Mouse (Mus musculus) neural tube, embryonic 12.5 days (tissue): ENCODE data around the gene Gm49358. TPM values are rescaled to one million over a fixed set of nuclear protein-coding genes. Genes with fewer than 3 reads are reported as not detected.

Experiments
- ATAC-seq: fragments of 200-750 bp; cut with Nextera tagmentation; 2 replicates; pipeline ENCODE4 v1.8.0; 2017; ENCODE audit warnings: low read depth, mild to moderate bottlenecking, moderate TSS enrichment, moderate library complexity; ENCODE audit not compliant: low FRiP score
- H3K27ac ChIP-seq: fragments of 300-500 bp; sonication (generic); 2 replicates; pipeline ENCODE4 v1.5.1; 2016
- H3K27me3 ChIP-seq: fragments of 300-500 bp; sonication (generic); replicated peaks from 2 replicates; pipeline ENCODE4 v1.6.1; 2016; ENCODE audit warnings: mild to moderate bottlenecking
- H3K36me3 ChIP-seq: fragments of 300-500 bp; sonication (generic); 2 replicates; pipeline ENCODE4 v1.6.1; 2016; ENCODE audit warnings: mild to moderate bottlenecking
- H3K4me1 ChIP-seq: fragments of 300-500 bp; sonication (generic); 2 replicates; pipeline ENCODE4 v1.6.1; 2016
- H3K4me2 ChIP-seq: fragments of 300-500 bp; sonication (generic); replicated peaks from 2 replicates; pipeline ENCODE4 v1.6.1; 2016; ENCODE audit warnings: mild to moderate bottlenecking
- H3K4me3 ChIP-seq: fragments of 300-500 bp; sonication (generic); 2 replicates; pipeline ENCODE4 v1.5.1; 2016
- H3K9ac ChIP-seq: fragments of 300-500 bp; sonication (generic); 2 replicates; pipeline ENCODE4 v1.6.1; 2016; ENCODE audit warnings: mild to moderate bottlenecking
- H3K9me3 ChIP-seq: fragments of 300-500 bp; sonication (generic); 2 replicates; pipeline ENCODE4 v1.6.1; 2016; ENCODE audit warnings: mild to moderate bottlenecking
- WGBS: fragments of 180-500 bp; shearing (Covaris S2); methylation state at CpG from one replicate; pipeline ENCODE4 v1.1.7; 2016; 5-methylcytosine and 5-hydroxymethylcytosine counted together
- polyA plus RNA-seq: library from polyadenylated mRNA; unstranded; fragments of >200 nt; fragmentation: Nextera tagmentation; extraction: Ambion mirVana; gene quantifications from 2 replicates; pipeline ENCODE4 v1.2.1, GENCODE M21; 2016

Gm49358 gene
- polyA plus RNA-seq, 1 experiment from 2014 or later = not detected

DNA sequence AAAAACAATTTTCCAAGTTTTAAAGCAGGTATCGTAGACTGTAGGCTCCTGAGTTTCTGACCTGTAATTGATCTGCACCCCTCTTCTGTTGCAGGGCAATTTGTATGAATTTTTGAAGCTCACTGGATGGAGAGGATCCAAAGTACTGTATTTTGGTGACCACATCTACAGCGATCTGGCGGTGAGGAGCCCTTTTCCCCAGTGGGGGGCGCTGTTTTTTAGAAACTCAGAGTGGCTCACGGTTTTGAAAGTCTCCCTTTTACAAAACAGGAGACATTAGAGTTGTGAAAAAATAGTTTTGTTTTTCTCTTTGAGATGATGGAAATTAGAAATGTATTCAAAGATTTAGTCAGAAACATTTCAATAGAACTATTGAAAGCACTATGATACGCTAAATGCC lies 60.3 kb downstream of the Gm49358 start:
- H3K4me2 ChIP-seq = no peak overlapping the region
- no peak for ATAC-seq
- no peak overlapping the region for H3K27ac ChIP-seq
- H3K36me3 ChIP-seq = no peaks in the 10 kb centered on the region
- 81% methylated on average over 6 of the region's 6 CpGs for WGBS
- 0 out of 2 replicates have a peak, but pooled peaks cover 1% of the 10 kb centered on the region for H3K9me3 ChIP-seq
- H3K4me1 ChIP-seq = peaks cover 22% of the 10 kb centered on the region
- no peak overlapping the region for H3K9ac ChIP-seq
- no peak overlapping the region for H3K4me3 ChIP-seq
- no peaks in the 10 kb centered on the region for H3K27me3 ChIP-seq

DNA sequence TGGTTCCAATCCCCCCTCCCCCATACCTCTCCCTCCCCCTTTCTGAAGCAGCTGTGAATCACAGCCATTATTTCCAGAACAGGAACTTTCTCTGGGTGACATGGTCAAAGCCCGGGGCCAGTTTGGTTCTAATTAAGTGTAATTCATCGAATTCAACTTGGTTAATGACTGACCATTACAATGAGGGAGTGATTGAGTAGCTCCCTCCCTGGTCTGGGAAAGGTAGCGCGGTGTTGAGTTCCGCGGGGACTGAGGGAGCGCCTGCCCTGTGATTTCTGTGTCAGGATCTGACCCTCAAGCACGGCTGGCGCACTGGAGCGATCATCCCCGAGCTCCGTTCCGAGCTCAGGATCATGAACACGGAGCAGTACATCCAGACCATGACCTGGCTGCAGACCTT lies 61.1 kb downstream of the Gm49358 start:
- Histone ChIP-seq H3K36me3 (no peaks in the 10 kb centered on the region), H3K4me3 (no peak overlapping the region), H3K4me2 (no peak overlapping the region), H3K27ac (no peak overlapping the region), H3K27me3 (no peaks in the 10 kb centered on the region), H3K9me3 (0 out of 2 replicates have a peak, but pooled peaks cover 6% of the 10 kb centered on the region), H3K4me1 (peaks cover 14% of the 10 kb centered on the region), H3K9ac (no peak overlapping the region)
- no peak for ATAC-seq
- 48% methylated on average over 14 of the region's 14 CpGs for WGBS

DNA sequence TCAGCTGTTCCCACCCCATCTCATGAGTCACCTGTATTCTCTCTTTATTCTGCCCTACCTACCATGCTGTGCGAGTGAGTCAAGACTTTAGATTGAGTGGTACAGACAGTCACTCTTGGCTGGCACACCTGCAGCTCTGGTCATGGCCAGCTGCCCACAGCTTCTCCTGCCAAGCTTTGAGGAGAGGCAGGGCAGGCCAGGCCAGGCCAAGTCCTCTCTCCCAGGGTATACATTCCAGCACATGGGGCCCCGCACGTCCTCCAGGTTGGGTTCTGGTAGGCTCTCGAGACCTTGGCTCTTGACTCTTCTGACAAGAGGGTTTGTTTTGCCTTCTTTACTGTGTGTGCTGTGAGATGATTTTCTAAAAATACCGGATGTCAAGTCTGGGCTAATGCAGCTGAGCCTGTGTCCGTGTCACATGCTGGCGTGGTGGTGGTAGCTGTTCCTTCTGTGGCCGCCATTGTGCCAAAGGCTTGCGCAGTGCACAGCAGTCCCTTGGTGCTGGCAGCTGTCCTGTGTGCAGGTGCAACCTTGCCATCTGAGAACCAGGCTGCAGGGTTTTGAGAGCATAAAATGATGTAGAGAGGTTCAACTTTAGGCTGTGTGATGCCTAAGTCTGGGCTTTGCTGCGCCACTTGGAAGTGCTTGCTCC lies 62.2 kb downstream of the Gm49358 start:
- H3K4me3 ChIP-seq = no peak overlapping the region
- no peaks in the 10 kb centered on the region for H3K27me3 ChIP-seq
- WGBS = 93% methylated on average over 10 of the region's 10 CpGs
- peaks cover 7% of the 10 kb centered on the region; the same call in 1 of the 2 replicates for H3K4me1 ChIP-seq
- ATAC-seq = no peak
- no peak overlapping the region for H3K9ac ChIP-seq
- no peak overlapping the region for H3K27ac ChIP-seq
- no peak overlapping the region for H3K4me2 ChIP-seq
- no peaks in the 10 kb centered on the region for H3K36me3 ChIP-seq
- 0 out of 2 replicates have a peak, but pooled peaks cover 6% of the 10 kb centered on the region for H3K9me3 ChIP-seq

DNA sequence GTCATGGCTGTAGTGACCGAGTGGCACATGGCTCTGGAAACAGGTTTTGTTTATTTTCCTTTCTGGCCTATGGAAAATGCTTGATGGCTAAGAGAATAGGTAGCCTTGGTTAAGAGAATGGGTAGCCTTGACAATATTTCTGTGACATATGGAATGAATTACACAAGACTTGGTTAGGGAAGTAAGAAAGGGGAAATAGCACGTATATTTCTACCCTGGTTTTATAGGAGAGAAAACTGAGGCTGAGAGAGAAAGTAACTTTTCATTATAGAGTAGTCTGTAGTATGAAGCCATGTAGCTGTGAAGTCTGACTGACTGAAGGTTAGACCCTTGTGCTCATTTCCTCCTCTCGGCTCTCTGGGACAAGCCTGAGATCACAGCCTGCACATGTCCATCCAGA lies 63.2 kb downstream of the Gm49358 start:
- Histone ChIP-seq H3K36me3 (no peaks in the 10 kb centered on the region), H3K9ac (no peak overlapping the region), H3K27me3 (no peaks in the 10 kb centered on the region), H3K4me3 (no peak overlapping the region), H3K4me1 (peaks cover 7% of the 10 kb centered on the region; the same call in 1 of the 2 replicates), H3K9me3 (0 out of 2 replicates have a peak, but pooled peaks cover 6% of the 10 kb centered on the region), H3K4me2 (no peak overlapping the region), H3K27ac (no peak overlapping the region)
- 80% methylated on average over 3 of the region's 3 CpGs for WGBS
- no peak for ATAC-seq

DNA sequence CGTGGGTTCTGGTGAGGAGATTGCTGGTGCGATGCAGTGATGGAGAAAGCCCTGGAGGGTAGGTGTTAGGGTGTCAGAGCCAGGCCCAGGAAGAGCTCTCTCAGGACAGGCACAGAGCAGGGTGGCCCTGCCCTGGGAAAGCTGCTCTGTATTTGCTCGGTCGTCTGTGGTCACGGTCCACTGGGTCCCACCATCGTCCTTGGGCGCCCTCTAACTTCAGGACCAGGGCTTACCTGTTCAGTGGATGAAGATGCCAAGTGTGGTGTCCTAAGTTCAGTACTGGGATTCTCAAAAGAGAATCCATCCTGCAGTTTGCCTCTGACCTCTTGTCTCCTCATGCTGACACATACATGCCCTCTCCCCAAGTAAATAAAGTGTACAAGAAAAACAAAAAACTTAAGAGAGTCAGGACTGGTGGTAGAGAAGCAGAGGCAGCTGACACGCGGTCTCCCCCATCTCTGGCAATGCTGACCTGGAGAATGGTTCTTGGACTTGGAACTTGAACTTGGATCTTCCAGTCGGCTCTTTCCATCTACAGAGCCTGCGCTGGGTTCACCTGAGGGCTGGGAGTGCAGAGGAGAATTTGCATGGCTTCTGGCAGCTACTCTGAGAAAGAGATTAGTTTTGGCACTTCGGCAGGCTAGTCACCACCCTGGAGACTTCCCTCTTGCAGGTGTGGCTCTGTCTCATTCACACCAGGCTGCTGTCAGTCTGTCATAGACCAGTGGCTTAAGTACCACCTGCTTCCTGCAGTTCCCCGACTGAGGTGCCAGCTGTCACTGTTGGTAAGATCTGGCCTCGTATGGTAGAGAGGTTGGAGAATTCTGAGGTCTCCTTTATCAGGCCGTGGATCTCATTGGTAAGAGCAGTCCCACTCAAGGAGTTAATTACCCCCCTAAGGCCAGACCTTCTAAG lies 64.7 kb downstream of the Gm49358 start:
- Histone ChIP-seq H3K9ac (no peak overlapping the region), H3K27ac (no peak overlapping the region), H3K4me1 (peaks cover 7% of the 10 kb centered on the region; the same call in 1 of the 2 replicates), H3K4me3 (no peak overlapping the region), H3K9me3 (0 out of 2 replicates have a peak, but pooled peaks cover 6% of the 10 kb centered on the region), H3K4me2 (no peak overlapping the region), H3K27me3 (no peaks in the 10 kb centered on the region), H3K36me3 (no peaks in the 10 kb centered on the region)
- 86% methylated on average over 15 of the region's 15 CpGs for WGBS
- ATAC-seq = no peak

DNA sequence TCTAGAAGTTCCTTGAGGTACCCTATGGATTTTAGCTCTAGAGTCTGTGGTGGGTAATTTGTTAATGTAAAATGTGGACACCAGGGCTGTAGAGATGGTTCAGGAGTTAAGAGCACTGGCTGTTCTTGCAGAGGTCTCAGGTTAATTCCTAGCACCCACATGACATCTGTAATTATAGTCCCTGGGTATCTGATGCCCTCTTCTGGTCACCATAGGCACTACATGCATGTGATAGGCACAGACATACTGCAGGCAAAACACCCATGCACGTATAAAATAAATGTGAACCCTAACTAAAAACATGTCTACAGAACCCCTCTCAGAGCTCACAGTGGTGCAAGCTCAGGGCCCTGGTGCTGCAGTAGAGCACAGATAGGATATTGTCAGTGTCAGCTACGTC lies 65.7 kb downstream of the Gm49358 start:
- 0 out of 2 replicates have a peak, but pooled peaks cover 6% of the 10 kb centered on the region for H3K9me3 ChIP-seq
- no peak for ATAC-seq
- H3K4me3 ChIP-seq = no peak overlapping the region
- H3K4me2 ChIP-seq = no peak overlapping the region
- H3K4me1 ChIP-seq = peaks cover 5% of the 10 kb centered on the region; the same call in 1 of the 2 replicates
- H3K27me3 ChIP-seq = no peaks in the 10 kb centered on the region
- H3K27ac ChIP-seq = no peak overlapping the region
- peaks cover 2% of the 10 kb centered on the region; the same call in 1 of the 2 replicates for H3K36me3 ChIP-seq
- H3K9ac ChIP-seq = no peak overlapping the region
- WGBS = 96% methylated on average over 2 of the region's 2 CpGs

DNA sequence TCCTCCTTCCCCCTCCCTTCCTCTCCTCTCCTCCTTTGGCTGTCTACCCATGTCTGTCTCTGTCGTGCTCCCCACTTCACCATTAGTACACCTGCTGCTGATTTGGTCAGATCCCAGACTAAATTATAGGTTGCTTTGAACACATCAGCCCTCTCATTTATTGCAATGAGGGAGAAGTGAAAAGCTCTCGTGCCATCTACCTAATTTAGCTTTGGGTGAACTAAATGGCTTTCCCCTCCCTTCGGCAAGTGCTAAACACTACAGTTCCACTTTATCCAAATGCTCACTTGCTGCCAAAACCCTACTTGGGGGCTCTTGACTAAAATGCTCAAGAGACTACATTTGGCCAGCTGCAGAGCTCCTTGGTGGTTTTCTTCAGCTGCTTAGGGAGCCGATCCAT lies 73.0 kb downstream of the Gm49358 start:
- 85% methylated on average over 4 of the region's 4 CpGs for WGBS
- Histone ChIP-seq H3K9me3 (no peaks in the 10 kb centered on the region), H3K4me2 (no peak overlapping the region), H3K27me3 (no peaks in the 10 kb centered on the region), H3K4me1 (no peaks in the 10 kb centered on the region; the same call in 1 of the 2 replicates), H3K27ac (no peak overlapping the region), H3K4me3 (no peak overlapping the region), H3K9ac (no peak overlapping the region), H3K36me3 (peaks cover 6% of the 10 kb centered on the region; the same call in 1 of the 2 replicates)
- no peak for ATAC-seq

DNA sequence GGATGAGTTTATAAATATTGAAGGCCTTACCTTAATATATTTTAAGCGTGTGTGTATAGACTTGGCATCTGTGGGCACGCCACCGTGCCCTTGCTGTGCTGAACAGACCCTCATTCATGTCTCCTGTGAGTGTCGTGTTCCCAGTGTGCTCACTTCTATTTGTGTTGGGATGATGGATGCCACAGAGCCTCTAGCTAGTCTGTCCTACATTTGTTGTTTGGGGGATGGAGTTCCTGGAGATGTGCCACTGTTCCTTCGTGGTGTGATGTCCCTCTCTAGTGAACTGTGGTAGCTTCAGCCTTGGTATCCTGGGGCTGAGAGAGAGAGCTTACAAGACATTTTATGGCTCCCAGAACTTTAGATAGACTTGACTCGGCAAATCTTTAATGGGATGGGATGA lies 75.1 kb downstream of the Gm49358 start:
- no peak overlapping the region for H3K9ac ChIP-seq
- no peak overlapping the region for H3K4me3 ChIP-seq
- H3K9me3 ChIP-seq = no peaks in the 10 kb centered on the region
- WGBS = 81% methylated on average over 6 of the region's 6 CpGs
- H3K4me1 ChIP-seq = no peaks in the 10 kb centered on the region; the same call in 1 of the 2 replicates
- no peak overlapping the region for H3K4me2 ChIP-seq
- ATAC-seq = no peak
- peaks cover 6% of the 10 kb centered on the region; the same call in 1 of the 2 replicates for H3K36me3 ChIP-seq
- no peak overlapping the region for H3K27ac ChIP-seq
- H3K27me3 ChIP-seq = no peaks in the 10 kb centered on the region

DNA sequence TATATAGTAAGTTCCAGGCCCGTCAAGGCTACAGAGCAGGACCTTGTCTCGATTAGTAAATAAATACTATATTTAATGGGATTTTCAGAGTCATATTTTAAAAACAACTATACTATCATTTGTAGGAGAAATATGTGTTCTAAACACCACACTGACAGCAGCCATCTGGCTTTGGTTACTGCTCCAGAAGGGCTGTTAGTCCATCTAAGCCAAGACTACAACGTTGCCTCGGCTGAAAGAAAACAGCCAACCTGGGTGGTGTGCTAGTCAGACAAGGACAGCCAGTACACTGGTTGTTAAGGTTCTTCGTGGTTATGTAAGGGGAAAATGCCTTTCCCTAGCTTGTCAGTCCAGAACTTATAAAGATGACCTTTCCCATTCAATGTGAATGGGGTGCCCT lies 78.9 kb downstream of the Gm49358 start:
- no peak for ATAC-seq
- H3K4me3 ChIP-seq = no peak overlapping the region
- H3K27ac ChIP-seq = no peak overlapping the region
- H3K27me3 ChIP-seq = no peaks in the 10 kb centered on the region
- WGBS = 88% methylated on average over 5 of the region's 5 CpGs
- no peaks in the 10 kb centered on the region for H3K4me1 ChIP-seq
- H3K9me3 ChIP-seq = no peaks in the 10 kb centered on the region
- H3K9ac ChIP-seq = no peak overlapping the region
- no peak overlapping the region for H3K4me2 ChIP-seq
- H3K36me3 ChIP-seq = no peaks in the 10 kb centered on the region

DNA sequence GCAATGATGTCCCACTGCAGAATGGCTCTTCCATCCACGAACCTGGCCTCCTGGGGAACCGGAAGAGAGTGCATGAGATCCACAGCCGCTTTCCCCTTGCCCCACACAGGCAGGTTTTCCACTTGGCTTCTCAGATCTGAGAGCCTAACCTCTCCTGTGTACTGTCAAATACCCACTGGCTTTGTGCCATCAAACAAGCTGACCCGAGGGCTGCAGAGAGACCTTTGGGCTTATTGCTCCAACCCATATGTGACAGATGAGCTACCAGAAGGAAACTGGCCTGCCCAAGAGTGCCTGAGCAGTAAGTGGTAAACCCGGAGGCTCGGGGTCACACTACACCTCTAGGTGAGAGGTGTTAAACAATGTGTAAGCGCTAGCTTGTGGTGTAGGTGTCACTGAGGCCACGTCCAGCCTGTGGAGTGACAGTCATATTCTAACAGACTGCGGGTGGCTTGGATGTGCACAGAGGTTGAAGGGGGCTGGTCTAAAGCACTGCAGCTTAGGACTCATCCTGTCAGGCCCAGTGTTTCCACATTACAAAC lies 83.2 kb downstream of the Gm49358 start:
- Histone ChIP-seq H3K4me1 (no peaks in the 10 kb centered on the region), H3K27me3 (no peaks in the 10 kb centered on the region), H3K36me3 (no peaks in the 10 kb centered on the region), H3K27ac (no peak overlapping the region), H3K9me3 (no peaks in the 10 kb centered on the region), H3K9ac (no peak overlapping the region), H3K4me3 (no peak overlapping the region), H3K4me2 (no peak overlapping the region)
- ATAC-seq = no peak
- WGBS = 82% methylated on average over 9 of the region's 9 CpGs

DNA sequence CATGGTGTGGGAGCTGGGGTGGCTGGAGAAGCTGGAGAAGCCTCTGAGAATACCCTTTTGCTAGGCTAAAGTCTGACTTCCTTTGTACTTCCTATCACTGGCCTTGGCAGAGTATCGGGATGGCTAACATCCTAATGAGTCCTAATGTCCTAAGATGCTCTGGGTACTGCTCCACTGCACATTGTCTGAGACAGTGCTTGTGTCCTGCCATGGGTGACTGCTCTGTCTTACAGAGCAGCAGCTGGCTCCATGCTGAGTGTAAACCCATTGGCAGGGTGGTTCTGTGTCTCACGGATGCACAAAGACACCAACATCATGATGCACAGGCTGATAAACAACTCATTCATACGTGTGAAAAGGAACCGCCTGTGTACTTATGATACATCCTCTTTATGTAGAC lies 85.3 kb downstream of the Gm49358 start:
- no peaks in the 10 kb centered on the region for H3K36me3 ChIP-seq
- no peaks in the 10 kb centered on the region for H3K27me3 ChIP-seq
- ATAC-seq = no peak
- H3K9me3 ChIP-seq = no peaks in the 10 kb centered on the region
- no peak overlapping the region for H3K27ac ChIP-seq
- WGBS = 92% methylated on average over 4 of the region's 4 CpGs
- H3K4me3 ChIP-seq = no peak overlapping the region
- H3K9ac ChIP-seq = no peak overlapping the region
- no peaks in the 10 kb centered on the region for H3K4me1 ChIP-seq
- no peak overlapping the region for H3K4me2 ChIP-seq

DNA sequence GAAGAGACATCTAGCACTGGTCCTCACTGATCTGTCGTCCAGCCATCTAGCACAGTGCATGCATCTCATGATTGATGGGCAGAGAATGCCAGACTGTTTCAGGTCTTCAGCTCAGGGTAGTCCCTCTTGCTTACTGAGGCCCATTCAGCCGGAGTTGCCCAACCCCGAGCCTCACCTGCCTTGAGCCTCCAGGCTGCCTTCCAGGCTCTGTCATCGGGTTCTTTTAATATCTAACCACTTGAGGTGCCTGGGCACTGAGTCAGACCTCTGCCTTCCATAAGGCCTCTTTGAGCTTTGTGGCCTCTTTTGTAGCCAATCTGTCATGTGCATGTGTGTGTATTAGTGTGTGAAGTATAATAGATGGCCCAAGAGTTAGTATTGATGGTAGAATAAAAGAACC lies 85.7 kb downstream of the Gm49358 start:
- Histone ChIP-seq H3K4me1 (no peaks in the 10 kb centered on the region), H3K36me3 (no peaks in the 10 kb centered on the region), H3K4me3 (no peak overlapping the region), H3K9me3 (no peaks in the 10 kb centered on the region), H3K27ac (no peak overlapping the region), H3K9ac (no peak overlapping the region), H3K27me3 (no peaks in the 10 kb centered on the region), H3K4me2 (no peak overlapping the region)
- WGBS = 83% methylated on average over 4 of the region's 4 CpGs
- ATAC-seq = no peak
